ENCODE assay signal across 20 mouse cellular contexts in genomic region chr8:83061257-83061656, GRCm38 (mm10).
"Had no signal": no experiment of that assay in that cellular context is flagged by ENCODE, and none has a peak within 500 bp of the region (broad histone marks: within the 10 kb centered on the region; RNA-seq: fewer than 3 reads in every experiment).

No protein-coding gene starts in this region.

- H3K9me3 ChIP-seq: limb, embryonic 10.5 days; limb, embryonic 13.5 days; liver, embryonic 12.5 days; liver, embryonic 15.5 days; lung, embryonic 15.5 days; midbrain, embryonic 13.5 days; neural tube, embryonic 13.5 days; stomach, embryonic 15.5 days had no signal

- H3K27ac ChIP-seq: limb, embryonic 10.5 days; limb, embryonic 13.5 days; liver, embryonic 12.5 days; liver, embryonic 15.5 days; lung, embryonic 15.5 days; midbrain, embryonic 13.5 days; neural tube, embryonic 13.5 days; stomach, embryonic 15.5 days had no signal

- H3K36me3 ChIP-seq: limb, embryonic 10.5 days; limb, embryonic 13.5 days; liver, embryonic 12.5 days; liver, embryonic 15.5 days; lung, embryonic 15.5 days; midbrain, embryonic 13.5 days; neural tube, embryonic 13.5 days; stomach, embryonic 15.5 days had no signal

- DNase-seq: kidney, postnatal 14 days; kidney, postnatal 4 days; layer of hippocampus, adult 9-11 months; liver; lung, adult 18-20 months; lung, postnatal 10 days; lung, postnatal 36 days; retina, postnatal 1 day; right cerebral cortex, postnatal 25 days; spleen, adult 18-20 months; thymus, postnatal 25 days had no signal

- H3K4me1 ChIP-seq: liver, embryonic 12.5 days; liver, embryonic 15.5 days; lung, embryonic 15.5 days; midbrain, embryonic 13.5 days; stomach, embryonic 15.5 days had no signal

- H3K4me3 ChIP-seq: limb, embryonic 10.5 days; limb, embryonic 13.5 days; liver, embryonic 12.5 days; liver, embryonic 15.5 days; lung, embryonic 15.5 days; midbrain, embryonic 13.5 days; myocyte; neural tube, embryonic 13.5 days; stomach, embryonic 15.5 days had no signal

- H3K27me3 ChIP-seq: limb, embryonic 13.5 days; liver, embryonic 12.5 days; liver, embryonic 15.5 days; lung, embryonic 15.5 days; midbrain, embryonic 13.5 days; neural tube, embryonic 13.5 days; stomach, embryonic 15.5 days had no signal
